Mouse (Mus musculus): ENCODE measurements around the gene Tlnrd1. TPM values are rescaled to one million over a fixed set of nuclear protein-coding genes. Genes with fewer than 3 reads are reported as not detected.
"Not testable (repeated sequence)": the region's sequence is repeated elsewhere in the genome, so short reads cannot be mapped to it uniquely, and the experiment has no call there.

Gene Tlnrd1
- polyA plus RNA-seq, 1 experiment from 2014 or later = 5.8 TPM

- Histone ChIP-seq H3K9me3 (ENCODE audit: control insufficient read depth, low read length) (peaks cover 8% of the 10 kb centered on the region; the same call in 1 of the 2 replicates), H3K9ac (ENCODE audit: low read depth, low read length) (no peak overlapping the region), H3K27ac (ENCODE audit: low read length) (no peak overlapping the region), H3K4me2 (ENCODE audit: low read depth, low read length) (no peak overlapping the region), H3K36me3 (ENCODE audit: control insufficient read depth, insufficient read depth, low read length) (peaks cover 25% of the 10 kb centered on the region), H3K27me3 (replicated peaks; ENCODE audit: control insufficient read depth, insufficient read depth, low read length) (no peaks in the 10 kb centered on the region), H3K4me3 (ENCODE audit: low read length) (no peak overlapping the region), H3K4me1 (ENCODE audit: control insufficient read depth, insufficient read depth, low read length) (no peaks in the 10 kb centered on the region)
- ATAC-seq = no peak
- 80% methylated on average over 4 of the region's 4 CpGs for WGBS
Observed at GRCm38 (mm10) chr7:83901425-83901824, 17.3 kb upstream of the Tlnrd1 start.

- Histone ChIP-seq H3K27me3 (replicated peaks; ENCODE audit: control insufficient read depth, insufficient read depth, low read length) (no peaks in the 10 kb centered on the region), H3K36me3 (ENCODE audit: control insufficient read depth, insufficient read depth, low read length) (peaks cover 25% of the 10 kb centered on the region)
- WGBS = 74% methylated on average over 3 of the region's 3 CpGs
Observed at GRCm38 (mm10) chr7:83900519-83900918, 16.4 kb upstream of the Tlnrd1 start.

GRCm38 (mm10) chr7:83898267-83898666 is 14.2 kb upstream of the Tlnrd1 start:
- H3K9ac ChIP-seq (ENCODE audit: low read depth, low read length) = no peak overlapping the region
- 91% methylated on average over 11 of the region's 11 CpGs for WGBS
- H3K36me3 ChIP-seq (ENCODE audit: control insufficient read depth, insufficient read depth, low read length) = peaks cover 25% of the 10 kb centered on the region
- no peak overlapping the region for H3K4me3 ChIP-seq (ENCODE audit: low read length)
- H3K27ac ChIP-seq (ENCODE audit: low read length) = no peak overlapping the region
- no peaks in the 10 kb centered on the region for H3K27me3 ChIP-seq (replicated peaks; ENCODE audit: control insufficient read depth, insufficient read depth, low read length)
- H3K9me3 ChIP-seq (ENCODE audit: control insufficient read depth, low read length) = no peaks in the 10 kb centered on the region
- peak; percentile 54; the same call in 1 of the 2 replicates for ATAC-seq
- no peak overlapping the region for H3K4me2 ChIP-seq (ENCODE audit: low read depth, low read length)
- peaks cover 11% of the 10 kb centered on the region for H3K4me1 ChIP-seq (ENCODE audit: control insufficient read depth, insufficient read depth, low read length)

More at GRCm38 (mm10) chr7:83900519-83900918, 16.4 kb upstream of the Tlnrd1 start:
- no peak overlapping the region for H3K27ac ChIP-seq (ENCODE audit: low read length)
- H3K9me3 ChIP-seq (ENCODE audit: control insufficient read depth, low read length) = no peaks in the 10 kb centered on the region
- H3K9ac ChIP-seq (ENCODE audit: low read depth, low read length) = no peak overlapping the region
- no peaks in the 10 kb centered on the region for H3K4me1 ChIP-seq (ENCODE audit: control insufficient read depth, insufficient read depth, low read length)
- no peak overlapping the region for H3K4me3 ChIP-seq (ENCODE audit: low read length)
- H3K4me2 ChIP-seq (ENCODE audit: low read depth, low read length) = no peak overlapping the region
- ATAC-seq = no peak

GRCm38 (mm10) chr7:83896077-83896740 is 12.1 kb upstream of the Tlnrd1 start:
- H3K9me3 ChIP-seq (ENCODE audit: control insufficient read depth, low read length) = no peaks in the 10 kb centered on the region
- WGBS = 88% methylated on average over 5 of the region's 5 CpGs
- H3K4me2 ChIP-seq (ENCODE audit: low read depth, low read length) = no peak overlapping the region
- H3K4me3 ChIP-seq (ENCODE audit: low read length) = no peak overlapping the region
- H3K9ac ChIP-seq (ENCODE audit: low read depth, low read length) = no peak overlapping the region
- ATAC-seq = no peak
- H3K27ac ChIP-seq (ENCODE audit: low read length) = no peak overlapping the region
- H3K27me3 ChIP-seq (replicated peaks; ENCODE audit: control insufficient read depth, insufficient read depth, low read length) = no peaks in the 10 kb centered on the region
- H3K4me1 ChIP-seq (ENCODE audit: control insufficient read depth, insufficient read depth, low read length) = peaks cover 19% of the 10 kb centered on the region
- H3K36me3 ChIP-seq (ENCODE audit: control insufficient read depth, insufficient read depth, low read length) = peaks cover 22% of the 10 kb centered on the region

DNA sequence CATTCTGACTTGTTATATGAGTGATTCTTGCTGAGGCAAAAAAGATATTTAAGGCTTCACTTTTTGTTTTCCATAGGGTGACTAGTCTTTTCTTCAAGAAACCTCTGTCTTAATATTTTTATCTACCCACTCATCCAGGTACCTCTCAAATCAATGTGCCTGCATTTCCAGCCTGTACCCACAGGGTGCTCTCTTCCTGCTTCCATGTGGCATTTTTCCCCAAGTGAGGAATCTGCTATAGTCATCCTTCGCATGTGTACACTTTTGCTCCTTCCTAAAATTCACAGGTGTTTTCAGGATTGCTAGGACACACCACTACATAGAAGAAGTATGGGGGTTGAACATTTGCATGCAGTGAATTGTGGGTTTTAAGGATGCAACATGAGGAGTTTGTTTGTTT is 10.2 kb upstream of the Tlnrd1 start:
- no peaks in the 10 kb centered on the region for H3K27me3 ChIP-seq (replicated peaks; ENCODE audit: control insufficient read depth, insufficient read depth, low read length)
- H3K4me1 ChIP-seq (ENCODE audit: control insufficient read depth, insufficient read depth, low read length) = peaks cover 19% of the 10 kb centered on the region
- H3K9me3 ChIP-seq (ENCODE audit: control insufficient read depth, low read length) = no peaks in the 10 kb centered on the region
- no peak overlapping the region for H3K4me3 ChIP-seq (ENCODE audit: low read length)
- peaks cover 15% of the 10 kb centered on the region for H3K36me3 ChIP-seq (ENCODE audit: control insufficient read depth, insufficient read depth, low read length)
- no peak overlapping the region for H3K9ac ChIP-seq (ENCODE audit: low read depth, low read length)
- no peak overlapping the region for H3K4me2 ChIP-seq (ENCODE audit: low read depth, low read length)
- 87% methylated on average over 1 of the region's 1 CpGs for WGBS
- no peak overlapping the region for H3K27ac ChIP-seq (ENCODE audit: low read length)
- no peak for ATAC-seq

- H3K4me2 ChIP-seq (ENCODE audit: low read depth, low read length) = peak overlapping the region; percentile 55
- under 1% methylated on average over 21 of the region's 21 CpGs for WGBS
- peak overlapping the region; percentile 80 for H3K9ac ChIP-seq (ENCODE audit: low read depth, low read length)
- peak overlapping the region; percentile 66 for H3K4me3 ChIP-seq (ENCODE audit: low read length)
- H3K4me1 ChIP-seq (ENCODE audit: control insufficient read depth, insufficient read depth, low read length) = peaks cover 21% of the 10 kb centered on the region
- no peaks in the 10 kb centered on the region for H3K27me3 ChIP-seq (replicated peaks; ENCODE audit: control insufficient read depth, insufficient read depth, low read length)
- H3K9me3 ChIP-seq (ENCODE audit: control insufficient read depth, low read length) = no peaks in the 10 kb centered on the region
- no peak for ATAC-seq
- H3K27ac ChIP-seq (ENCODE audit: low read length) = peak overlapping the region; percentile 68
- peaks cover under 1% of the 10 kb centered on the region; the same call in 1 of the 2 replicates for H3K36me3 ChIP-seq (ENCODE audit: control insufficient read depth, insufficient read depth, low read length)
Observed at GRCm38 (mm10) chr7:83892333-83892669, 8.2 kb upstream of the Tlnrd1 start.

DNA sequence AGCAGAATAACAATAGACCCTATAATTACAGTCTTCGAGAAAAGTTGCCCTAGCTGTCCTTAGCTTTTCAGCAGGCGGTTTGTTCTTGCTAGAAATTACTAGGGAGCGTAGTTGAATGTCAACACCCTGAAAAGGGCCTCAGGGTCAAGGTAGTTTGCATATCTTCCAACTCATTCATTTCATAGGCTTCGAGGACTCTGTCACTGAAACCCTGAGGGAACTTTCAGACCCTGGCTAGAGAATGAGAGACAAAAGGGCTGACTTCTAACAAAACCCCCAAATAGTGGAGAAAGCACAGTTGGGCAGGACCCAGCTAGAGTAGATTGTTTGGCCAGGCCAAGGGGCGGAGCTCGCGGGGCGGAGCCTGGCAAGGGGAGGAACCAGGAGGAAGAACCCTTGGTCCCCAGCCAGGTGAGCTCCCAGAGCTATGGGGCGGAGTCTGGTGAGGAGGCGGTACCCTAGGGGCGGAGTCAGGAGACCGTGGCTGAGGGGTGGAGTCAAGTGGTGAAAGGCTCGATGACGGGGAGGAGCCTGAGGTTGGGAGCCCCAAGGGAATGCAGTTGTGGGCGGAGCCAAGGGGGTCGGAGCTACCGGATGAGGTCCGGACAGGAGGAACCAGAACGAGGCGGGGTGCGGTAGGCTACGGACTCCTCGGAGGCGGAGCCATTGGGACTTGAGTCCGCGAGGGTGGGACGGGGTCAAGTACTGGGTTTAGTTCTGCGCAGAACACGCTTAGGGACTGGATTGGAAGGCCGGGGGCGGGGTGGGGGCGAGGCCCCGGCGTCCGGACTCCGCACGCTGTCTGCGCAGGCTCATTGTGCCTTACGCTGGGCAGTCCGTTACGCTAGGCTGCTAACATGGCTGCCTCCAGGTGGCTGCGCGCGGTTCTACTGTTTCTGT is 7.6 kb upstream of the Tlnrd1 start:
- peaks cover 21% of the 10 kb centered on the region for H3K4me1 ChIP-seq (ENCODE audit: control insufficient read depth, insufficient read depth, low read length)
- H3K4me3 ChIP-seq (ENCODE audit: low read length) = peak overlapping the region; percentile 66
- peak overlapping the region; percentile 55 for H3K4me2 ChIP-seq (ENCODE audit: low read depth, low read length)
- ATAC-seq = peak; percentile 99
- no peaks in the 10 kb centered on the region for H3K27me3 ChIP-seq (replicated peaks; ENCODE audit: control insufficient read depth, insufficient read depth, low read length)
- H3K27ac ChIP-seq (ENCODE audit: low read length) = peak overlapping the region; percentile 68
- H3K36me3 ChIP-seq (ENCODE audit: control insufficient read depth, insufficient read depth, low read length) = no peaks in the 10 kb centered on the region
- WGBS = 2% methylated on average over 44 of the region's 44 CpGs
- H3K9ac ChIP-seq (ENCODE audit: low read depth, low read length) = peak overlapping the region; percentile 80
- no peaks in the 10 kb centered on the region for H3K9me3 ChIP-seq (ENCODE audit: control insufficient read depth, low read length)

- not testable (repeated sequence) for H3K4me3 ChIP-seq (ENCODE audit: low read length); H3K27ac ChIP-seq (ENCODE audit: low read length); H3K9me3 ChIP-seq (ENCODE audit: control insufficient read depth, low read length); ATAC-seq; H3K9ac ChIP-seq (ENCODE audit: low read depth, low read length); H3K36me3 ChIP-seq (ENCODE audit: control insufficient read depth, insufficient read depth, low read length); H3K4me2 ChIP-seq (ENCODE audit: low read depth, low read length); H3K27me3 ChIP-seq (replicated peaks; ENCODE audit: control insufficient read depth, insufficient read depth, low read length)
- peaks cover 25% of the 10 kb centered on the region for H3K4me1 ChIP-seq (ENCODE audit: control insufficient read depth, insufficient read depth, low read length)
- 89% methylated on average over 5 of the region's 5 CpGs for WGBS
Observed at GRCm38 (mm10) chr7:83889946-83890345, 5.8 kb upstream of the Tlnrd1 start.

GRCm38 (mm10) chr7:83889383-83889782 is 5.3 kb upstream of the Tlnrd1 start:
- WGBS = 65% methylated on average over 3 of the region's 3 CpGs

More at GRCm38 (mm10) chr7:83889383-83889782, 5.3 kb upstream of the Tlnrd1 start:
- Histone ChIP-seq H3K36me3 (ENCODE audit: control insufficient read depth, insufficient read depth, low read length) (no peaks in the 10 kb centered on the region), H3K9me3 (ENCODE audit: control insufficient read depth, low read length) (no peaks in the 10 kb centered on the region), H3K27ac (ENCODE audit: low read length) (no peak overlapping the region), H3K4me3 (ENCODE audit: low read length) (no peak overlapping the region), H3K4me1 (ENCODE audit: control insufficient read depth, insufficient read depth, low read length) (peaks cover 26% of the 10 kb centered on the region), H3K9ac (ENCODE audit: low read depth, low read length) (no peak overlapping the region), H3K4me2 (ENCODE audit: low read depth, low read length) (no peak overlapping the region), H3K27me3 (replicated peaks; ENCODE audit: control insufficient read depth, insufficient read depth, low read length) (no peaks in the 10 kb centered on the region)
- ATAC-seq = no peak
